Mouse (Mus musculus) midbrain, postnatal 0 days (tissue): ENCODE data around the gene Prune2. TPM values are rescaled to one million over a fixed set of nuclear protein-coding genes. Genes with fewer than 3 reads are reported as not detected.

Experiments used
- ATAC-seq: fragments of 200-750 bp; cut with Nextera tagmentation; 2 replicates; pipeline ENCODE4 v1.8.0; 2017; ENCODE audit warnings: moderate number of reproducible peaks, mild to moderate bottlenecking, moderate TSS enrichment, moderate library complexity; ENCODE audit not compliant: low FRiP score
- DNase-seq: peaks from one replicate; pipeline ENCODE4 v3.0.0-alpha.2; 2015; ENCODE audit warnings: low spot score
- H3K27ac ChIP-seq: fragments of 300-500 bp; sonication (generic); 2 replicates; pipeline ENCODE4 v1.5.1; 2014; ENCODE audit warnings: low read depth, mild to moderate bottlenecking, low read length, mixed read lengths
- H3K27me3 ChIP-seq: fragments of 300-500 bp; sonication (generic); 2 replicates; pipeline ENCODE4 v1.6.1; 2014; ENCODE audit warnings: low read length, control low read depth, mixed read lengths; ENCODE audit not compliant: insufficient read depth
- H3K36me3 ChIP-seq: fragments of 300-500 bp; sonication (generic); 2 replicates; pipeline ENCODE4 v1.6.1; 2014; ENCODE audit warnings: low read length, control low read depth, mixed read lengths; ENCODE audit not compliant: insufficient read depth
- H3K4me1 ChIP-seq: fragments of 300-500 bp; sonication (generic); 2 replicates; pipeline ENCODE4 v1.6.1; 2014; ENCODE audit warnings: mild to moderate bottlenecking, control low read depth, antibody characterized with exemption, low read length, mixed read lengths; ENCODE audit not compliant: insufficient read depth
- H3K4me2 ChIP-seq: fragments of 300-500 bp; sonication (generic); 2 replicates; pipeline ENCODE4 v1.6.1; 2014; ENCODE audit warnings: low read depth, mild to moderate bottlenecking, low read length, mixed read lengths; ENCODE audit not compliant: poor library complexity, severe bottlenecking
- H3K4me3 ChIP-seq: fragments of 300-500 bp; sonication (generic); 2 replicates; pipeline ENCODE4 v1.5.1; 2014; ENCODE audit warnings: low read depth, mild to moderate bottlenecking, low read length, moderate library complexity
- H3K9ac ChIP-seq: fragments of 300-500 bp; sonication (generic); replicated peaks from 2 replicates; pipeline ENCODE4 v1.6.1; 2014; ENCODE audit warnings: mild to moderate bottlenecking, low read length, moderate library complexity, mixed read lengths; ENCODE audit not compliant: poor library complexity, severe bottlenecking
- H3K9me3 ChIP-seq: fragments of 300-500 bp; sonication (generic); 2 replicates; pipeline ENCODE4 v1.6.1; 2016; ENCODE audit warnings: low read length, control low read depth
- CTCF ChIP-seq: IDR thresholded peaks from 2 replicates; pipeline ENCODE4 v1.5.1; 2016; ENCODE audit warnings: antibody characterized with exemption, mild to moderate bottlenecking
- WGBS: fragments of 180-500 bp; shearing (Covaris S2); extraction: QIAGEN DNeasy Blood & Tissue Kit; methylation state at CpG from one replicate; pipeline ENCODE4 v1.1.7; 2014; 5-methylcytosine and 5-hydroxymethylcytosine counted together
- polyA plus RNA-seq: library from polyadenylated mRNA; unstranded; fragments of >200 nt; fragmentation: Nextera tagmentation; extraction: Ambion mirVana; gene quantifications from 2 replicates; pipeline ENCODE4 v1.2.1, GENCODE M21; 2015
- total RNA-seq: library from RNA; depleted of rRNA; stranded (reverse); fragments of >200 nt; gene quantifications from 2 replicates; pipeline ENCODE4 v1.2.3, GENCODE M21; 2014

The Prune2 gene
- total and polyA plus RNA-seq, 2 experiments from 2014 or later, result 12.0 to 12.1 TPM

DNA sequence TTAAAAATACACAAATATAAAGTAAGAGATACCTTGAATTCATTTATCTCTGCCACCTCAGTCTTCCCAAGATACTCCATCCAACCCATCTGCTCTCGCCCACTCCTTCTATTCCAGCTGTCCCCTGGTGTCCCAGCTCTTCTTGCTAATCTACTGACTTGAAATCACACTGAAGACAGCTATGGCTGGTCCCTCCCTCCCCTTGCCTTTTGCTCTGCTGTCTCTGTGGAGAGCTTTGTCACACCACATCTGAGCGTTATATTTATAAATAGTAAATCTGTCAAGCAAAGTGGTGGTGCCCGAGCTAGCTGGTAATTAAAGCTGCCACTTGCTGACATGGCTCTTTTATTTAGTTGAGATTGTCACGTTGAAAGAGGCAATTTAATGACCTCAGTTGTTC lies 224.6 kb downstream of the Prune2 start:
- 42% methylated on average over 4 of the region's 4 CpGs for WGBS
- Histone ChIP-seq H3K4me1 (no peaks in the 10 kb centered on the region), H3K4me3 (no peak overlapping the region), H3K9ac (no peak overlapping the region), H3K9me3 (no peaks in the 10 kb centered on the region), H3K36me3 (no peaks in the 10 kb centered on the region), H3K4me2 (no peak overlapping the region), H3K27ac (no peak overlapping the region), H3K27me3 (no peaks in the 10 kb centered on the region)
- no peak for TF ChIP-seq CTCF
- ATAC-seq (no peak), DNase-seq (no peak)

DNA sequence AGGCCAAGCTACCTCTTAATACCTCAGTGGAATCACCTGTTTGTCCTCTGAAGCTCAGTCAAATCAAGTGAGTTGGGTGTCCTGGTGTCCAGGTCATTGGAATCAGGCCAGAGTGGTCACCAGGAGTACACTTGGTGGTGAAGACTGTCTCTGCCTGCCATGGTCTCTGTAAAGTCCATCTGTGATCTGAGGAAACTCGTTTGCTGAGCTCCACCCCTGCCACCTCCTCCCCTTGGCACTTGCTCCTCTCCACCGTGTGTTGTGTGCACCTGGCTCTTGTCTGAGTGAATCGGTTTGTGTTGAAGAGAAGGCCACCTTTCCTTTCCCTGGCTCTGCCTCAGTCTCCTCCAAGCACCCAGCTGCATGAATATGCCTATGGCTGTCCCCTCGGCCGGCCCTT lies 238.8 kb downstream of the Prune2 start:
- no peak overlapping the region for H3K4me2 ChIP-seq
- TF ChIP-seq CTCF, result no peak
- peaks cover 6% of the 10 kb centered on the region; the same call in 1 of the 2 replicates for H3K36me3 ChIP-seq
- no peak overlapping the region for H3K4me3 ChIP-seq
- H3K27me3 ChIP-seq, result no peaks in the 10 kb centered on the region
- no peak for ATAC-seq
- no peaks in the 10 kb centered on the region for H3K9me3 ChIP-seq
- DNase-seq, result no peak
- no peak overlapping the region for H3K27ac ChIP-seq
- H3K4me1 ChIP-seq, result no peaks in the 10 kb centered on the region
- no peak overlapping the region for H3K9ac ChIP-seq
- 89% methylated on average over 5 of the region's 5 CpGs for WGBS

DNA sequence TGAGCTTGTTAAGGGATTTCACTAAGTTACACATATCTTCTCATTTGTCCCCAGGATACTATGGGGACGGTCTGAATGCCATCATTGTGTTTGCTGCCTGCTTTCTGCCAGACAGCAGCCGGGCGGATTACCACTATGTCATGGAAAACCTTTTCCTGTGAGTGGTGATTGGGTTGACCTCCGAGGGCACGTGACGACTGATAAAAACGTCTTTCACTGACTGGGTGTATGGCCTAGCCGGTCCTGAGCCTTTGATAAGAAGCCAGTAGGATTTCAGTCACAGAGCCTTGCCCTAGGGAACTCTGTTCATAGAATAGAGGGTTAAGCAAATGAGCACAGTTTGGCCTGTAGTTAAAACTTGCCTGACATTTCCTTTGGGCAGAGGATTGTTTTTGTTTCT lies 243.1 kb downstream of the Prune2 start:
- Histone ChIP-seq H3K4me2 (no peak overlapping the region), H3K9me3 (no peaks in the 10 kb centered on the region), H3K4me1 (no peaks in the 10 kb centered on the region), H3K9ac (no peak overlapping the region), H3K36me3 (peaks cover 3% of the 10 kb centered on the region; the same call in 1 of the 2 replicates), H3K27ac (no peak overlapping the region), H3K4me3 (no peak overlapping the region), H3K27me3 (no peaks in the 10 kb centered on the region)
- 43% methylated on average over 8 of the region's 8 CpGs for WGBS
- no peak for TF ChIP-seq CTCF
- DNase-seq (no peak), ATAC-seq (no peak)

DNA sequence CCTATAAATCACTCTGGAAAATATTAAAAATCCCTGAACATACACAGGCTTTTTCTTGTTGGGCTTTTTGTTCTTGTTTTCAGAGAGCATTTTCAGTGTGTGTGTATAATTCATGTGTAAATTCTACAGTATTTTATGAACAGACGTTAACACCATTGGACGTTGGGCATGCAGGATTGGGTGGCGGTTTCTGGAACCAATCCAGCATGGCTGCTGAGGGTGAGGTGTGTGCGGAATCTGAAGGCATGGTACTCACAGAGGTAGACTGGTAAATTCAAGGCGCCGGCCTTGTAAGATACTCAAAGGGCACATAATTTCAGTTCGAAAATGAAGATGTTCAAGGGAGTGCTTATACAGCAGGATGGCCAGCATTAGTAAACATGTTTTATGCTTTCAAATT lies 251.2 kb downstream of the Prune2 start:
- no peak overlapping the region for H3K27ac ChIP-seq
- no peaks in the 10 kb centered on the region for H3K9me3 ChIP-seq
- WGBS, result 90% methylated on average over 7 of the region's 7 CpGs
- no peak overlapping the region for H3K4me2 ChIP-seq
- ATAC-seq (no peak), DNase-seq (peak; percentile 5)
- no peaks in the 10 kb centered on the region for H3K27me3 ChIP-seq
- H3K4me3 ChIP-seq, result no peak overlapping the region
- H3K4me1 ChIP-seq, result no peaks in the 10 kb centered on the region
- no peaks in the 10 kb centered on the region for H3K36me3 ChIP-seq
- no peak overlapping the region for H3K9ac ChIP-seq
- no peak for TF ChIP-seq CTCF

DNA sequence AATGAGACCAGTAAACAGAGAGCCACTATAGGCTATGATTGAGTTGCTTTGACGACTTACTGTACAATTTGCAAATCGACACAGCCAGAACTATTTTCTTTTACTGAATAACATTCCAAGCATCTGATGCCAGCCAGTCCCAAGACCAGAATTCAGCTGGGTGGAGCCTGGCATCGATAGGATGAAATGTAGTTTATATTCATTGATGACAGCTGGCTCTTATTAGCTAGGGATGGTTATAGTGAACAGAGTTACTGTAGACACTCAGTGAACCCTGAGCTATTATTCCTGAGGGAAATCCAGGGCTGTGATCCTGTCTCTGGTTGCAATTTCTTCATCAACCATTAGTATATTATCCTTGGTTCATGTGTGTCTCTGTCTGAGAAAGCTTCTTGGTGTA lies 254.6 kb downstream of the Prune2 start:
- Histone ChIP-seq H3K36me3 (no peaks in the 10 kb centered on the region), H3K4me2 (no peak overlapping the region), H3K9me3 (no peaks in the 10 kb centered on the region), H3K4me1 (no peaks in the 10 kb centered on the region), H3K9ac (no peak overlapping the region), H3K27me3 (no peaks in the 10 kb centered on the region), H3K27ac (no peak overlapping the region), H3K4me3 (no peak overlapping the region)
- ATAC-seq, result no peak
- no peak for TF ChIP-seq CTCF
- no peak for DNase-seq
- 90% methylated on average over 3 of the region's 3 CpGs for WGBS

DNA sequence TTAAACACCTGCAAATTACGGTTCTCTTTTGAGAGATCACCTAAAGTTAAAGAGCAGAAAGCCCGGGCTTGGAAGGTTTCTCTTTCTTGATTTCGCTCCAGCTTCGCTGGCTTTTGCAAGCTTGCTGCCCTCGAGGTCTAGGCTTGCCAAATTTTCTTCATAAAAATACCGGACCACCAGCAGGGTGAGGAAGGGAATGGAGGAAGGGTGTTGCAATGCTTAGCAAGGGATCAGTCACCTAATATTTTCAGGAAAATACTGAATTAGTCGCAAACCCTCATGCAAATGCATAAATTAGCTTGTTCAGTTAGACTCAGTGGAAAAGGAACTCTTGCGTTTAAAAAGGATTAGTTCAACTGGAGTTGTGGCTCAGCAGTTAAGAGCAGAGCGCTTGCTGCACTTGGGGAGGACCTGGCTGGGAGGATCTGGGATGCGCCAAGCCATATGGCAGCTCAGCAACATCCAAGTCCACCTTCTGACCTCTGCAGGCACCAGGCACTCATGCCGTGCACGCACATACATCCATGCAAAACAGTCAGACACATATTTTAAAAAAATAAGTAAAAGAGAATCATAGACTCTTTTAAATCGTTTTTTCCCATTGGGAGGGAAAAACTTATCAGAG lies 259.1 kb downstream of the Prune2 start:
- H3K27me3 ChIP-seq, result no peaks in the 10 kb centered on the region
- no peaks in the 10 kb centered on the region for H3K4me1 ChIP-seq
- no peaks in the 10 kb centered on the region for H3K9me3 ChIP-seq
- TF ChIP-seq CTCF, result no peak
- no peak overlapping the region for H3K9ac ChIP-seq
- 70% methylated on average over 13 of the region's 13 CpGs for WGBS
- no peak overlapping the region for H3K4me2 ChIP-seq
- no peak overlapping the region for H3K4me3 ChIP-seq
- H3K27ac ChIP-seq, result no peak overlapping the region
- ATAC-seq (no peak), DNase-seq (no peak)
- H3K36me3 ChIP-seq, result no peaks in the 10 kb centered on the region
